Mouse (Mus musculus) midbrain, embryonic 16.5 days (tissue): Measurements from ENCODE around the gene Slc12a4. TPM values are rescaled to one million over a fixed set of nuclear protein-coding genes. Genes with fewer than 3 reads are reported as not detected.

ENCODE experiments used
- microRNA-seq: library from miRNA; unstranded; fragments of <30 nt; microRNA quantifications from one replicate; pipeline ENCODE4, GENCODE M21; 2017
- polyA plus RNA-seq: library from polyadenylated mRNA; unstranded; fragments of >200 nt; fragmentation: Nextera tagmentation; extraction: Ambion mirVana; gene quantifications from 2 replicates; pipeline ENCODE4 v1.2.1, GENCODE M21; 2015

Slc12a4 gene
- polyA plus RNA-seq, 1 experiment from 2014 or later = 10.6 TPM

Small RNAs within 50 kb of the gene (microRNA-seq; reads per million reads assigned to microRNA genes)
- gene Mir7074 = not detected

Other genes starting within 250 kb of the Slc12a4 start
- gene Gfod2, start 207.4 kb downstream of the Slc12a4 start, polyA plus RNA-seq = 94.0 and 95.6 TPM in 2 replicates
- gene Ranbp10, start 138.7 kb downstream of the Slc12a4 start, polyA plus RNA-seq = 9.6 and 12.6 TPM in 2 replicates
- 0.77 and 0.93 TPM in 2 replicates for gene Tsnaxip1, start 138.4 kb downstream of the Slc12a4 start, polyA plus RNA-seq
- 45.9 and 59.5 TPM in 2 replicates for gene Cenpt, start 112.8 kb downstream of the Slc12a4 start, polyA plus RNA-seq
- 50.6 and 53.4 TPM in 2 replicates for gene Thap11, start 111.0 kb downstream of the Slc12a4 start, polyA plus RNA-seq
- gene Nutf2, start 105.5 kb downstream of the Slc12a4 start, polyA plus RNA-seq = 146 and 153 TPM in 2 replicates
- 55.5 and 56.9 TPM in 2 replicates for gene Edc4, start 85.2 kb downstream of the Slc12a4 start, polyA plus RNA-seq
- gene Nrn1l, start 72.5 kb downstream of the Slc12a4 start, polyA plus RNA-seq = 0.53 TPM in 1 of 2 replicates, not detected in the other
- 10.6 and 10.8 TPM in 2 replicates for gene Pskh1, start 65.7 kb downstream of the Slc12a4 start, polyA plus RNA-seq
- gene Ctrl, start 32.2 kb downstream of the Slc12a4 start, polyA plus RNA-seq = 4.5 and 4.9 TPM in 2 replicates
- 59.6 and 71.2 TPM in 2 replicates for gene Psmb10, start 27.7 kb downstream of the Slc12a4 start, polyA plus RNA-seq
- 1.3 and 3.0 TPM in 2 replicates for gene Lcat, start 22.7 kb downstream of the Slc12a4 start, polyA plus RNA-seq
- not detected in 2 replicates for gene Dpep3, start 13.3 kb upstream of the Slc12a4 start, polyA plus RNA-seq
- 29.4 and 29.8 TPM in 2 replicates for gene Dus2, start 25.2 kb upstream of the Slc12a4 start, polyA plus RNA-seq
- 0.25 TPM in 1 of 2 replicates, not detected in the other for gene Dpep2nb, start 39.9 kb upstream of the Slc12a4 start, polyA plus RNA-seq
- gene Ddx28, start 45.8 kb upstream of the Slc12a4 start, polyA plus RNA-seq = 20.3 and 21.5 TPM in 2 replicates
- 2.1 and 3.2 TPM in 2 replicates for gene Nfatc3, start 92.7 kb upstream of the Slc12a4 start, polyA plus RNA-seq
- 0.14 and 0.29 TPM in 2 replicates for gene Esrp2, start 170.9 kb upstream of the Slc12a4 start, polyA plus RNA-seq
- 24.5 and 25.2 TPM in 2 replicates for gene Pla2g15, start 184.3 kb upstream of the Slc12a4 start, polyA plus RNA-seq
- 41.8 and 53.5 TPM in 2 replicates for gene Slc7a6, start 202.8 kb upstream of the Slc12a4 start, polyA plus RNA-seq
- 30.8 and 33.1 TPM in 2 replicates for gene Slc7a6os, start 244.8 kb upstream of the Slc12a4 start, polyA plus RNA-seq
- 60.9 and 61.5 TPM in 2 replicates for gene Prmt7, start 244.8 kb upstream of the Slc12a4 start, polyA plus RNA-seq